Mouse (Mus musculus): Measurements from ENCODE around the gene Nphs2. TPM values are rescaled to one million over a fixed set of nuclear protein-coding genes. Genes with fewer than 3 reads are reported as not detected.

Nphs2 gene
- polyA plus RNA-seq, 1 experiment from 2014 or later, result not detected

Other genes with a start within 250 kb of the Nphs2 start
- gene Fam163a, start 105.7 kb upstream of the Nphs2 start, polyA plus RNA-seq (2015; fragmentation: Nextera tagmentation; extraction: Ambion mirVana), result 1.8 and 2.6 TPM in 2 replicates
- 0.15 and 0.28 TPM in 2 replicates for gene Tdrd5, start 7.1 kb upstream of the Nphs2 start, polyA plus RNA-seq (2015; fragmentation: Nextera tagmentation; extraction: Ambion mirVana)
- gene Gm2000, start 55.3 kb downstream of the Nphs2 start, polyA plus RNA-seq (2015; fragmentation: Nextera tagmentation; extraction: Ambion mirVana), result 803 and 806 TPM in 2 replicates
- 0.11 and 1.0 TPM in 2 replicates for gene Axdnd1, start 110.4 kb downstream of the Nphs2 start, polyA plus RNA-seq (2015; fragmentation: Nextera tagmentation; extraction: Ambion mirVana)
- gene Soat1, start 163.6 kb downstream of the Nphs2 start, polyA plus RNA-seq (2015; fragmentation: Nextera tagmentation; extraction: Ambion mirVana), result 30.4 and 32.3 TPM in 2 replicates
- gene Gm10031, start 213.3 kb downstream of the Nphs2 start, polyA plus RNA-seq (2015; fragmentation: Nextera tagmentation; extraction: Ambion mirVana), result 0.72 and 0.74 TPM in 2 replicates
- gene Abl2, start 248.1 kb downstream of the Nphs2 start, polyA plus RNA-seq (2015; fragmentation: Nextera tagmentation; extraction: Ambion mirVana), result 5.3 and 5.5 TPM in 2 replicates